Mouse (Mus musculus) CH12.LX (cell line): ENCODE results near the gene Ncan. TPM values are rescaled to one million over a fixed set of nuclear protein-coding genes. Genes with fewer than 3 reads are reported as not detected.

ENCODE experiments used
- DNase-seq: peaks from one replicate; pipeline ENCODE4 v3.0.0-alpha.2; 2013; ENCODE audit errors: extremely low read depth
- H3K27ac ChIP-seq: 2 replicates; pipeline ENCODE4 v1.5.1; 2012; ENCODE audit warnings: low read depth, mild to moderate bottlenecking, control low read depth, moderate library complexity; ENCODE audit not compliant: insufficient read depth
- H3K27me3 ChIP-seq: replicated peaks from 2 replicates; pipeline ENCODE3; 2012; ENCODE audit warnings: inconsistent platforms
- H3K36me3 ChIP-seq, 2 experiments: replicated peaks in 1 of 2; 2 replicates each; pipeline versions ENCODE3 to v1.6.1; 2012; ENCODE audit warnings: inconsistent platforms in 1 of 2, low read length in 1 of 2, mild to moderate bottlenecking in 1 of 2, mixed read lengths in 1 of 2, moderate library complexity in 1 of 2; ENCODE audit not compliant: control insufficient read depth in 1 of 2, insufficient read depth in 1 of 2
- H3K4me1 ChIP-seq, 2 experiments: 2 replicates each; pipeline ENCODE4 v1.6.1; 2012; ENCODE audit warnings: inconsistent platforms in 1 of 2, moderate library complexity in 1 of 2; ENCODE audit not compliant: insufficient read depth in 2 of 2, control insufficient read depth in 1 of 2
- H3K4me2 ChIP-seq: 2 replicates; pipeline ENCODE4 v1.6.1; 2012; ENCODE audit warnings: low read depth, mild to moderate bottlenecking, control low read depth; ENCODE audit not compliant: poor library complexity, insufficient read depth, severe bottlenecking
- H3K4me3 ChIP-seq, 3 experiments: fragments of 150-350 bp in 1 of 3; sonication (generic) in 1 of 3; replicated peaks in 1 of 3; 2 replicates each; pipeline versions ENCODE3 to v1.5.1; 2011 to 2012; ENCODE audit warnings: low read depth in 2 of 3, low read length in 2 of 3, mild to moderate bottlenecking in 2 of 3, moderate library complexity in 2 of 3, control low read depth in 1 of 3, improper control_type of control experiment in 1 of 3, inconsistent platforms in 1 of 3, mixed read lengths in 1 of 3; ENCODE audit not compliant: poor library complexity in 1 of 3
- H3K79me2 ChIP-seq: replicated peaks from 2 replicates; pipeline ENCODE4 v1.6.1; 2012; ENCODE audit warnings: mild to moderate bottlenecking, moderate library complexity; ENCODE audit not compliant: control insufficient read depth, poor library complexity, insufficient read depth, severe bottlenecking; ENCODE audit errors: extremely low read depth
- H3K9ac ChIP-seq: 2 replicates; pipeline ENCODE4 v1.6.1; 2012; ENCODE audit warnings: low read depth, mild to moderate bottlenecking, control low read depth, moderate library complexity; ENCODE audit not compliant: insufficient read depth
- H3K9me3 ChIP-seq: replicated peaks from 2 replicates; pipeline ENCODE3; 2012; ENCODE audit warnings: low read length, inconsistent platforms, mixed read lengths
- BHLHE40 ChIP-seq: IDR thresholded peaks from 2 replicates; pipeline ENCODE4 v1.6.1; 2011; ENCODE audit warnings: mild to moderate bottlenecking, low read depth, low read length, improper control_type of control experiment
- CHD1 ChIP-seq: IDR thresholded peaks from 2 replicates; pipeline ENCODE4 v1.6.1; 2012; ENCODE audit warnings: low read depth, low read length, improper control_type of control experiment, inconsistent platforms
- CHD2 ChIP-seq: IDR thresholded peaks from 2 replicates; pipeline ENCODE4 v1.6.1; 2011; ENCODE audit warnings: low read length, improper control_type of control experiment
- CTCF ChIP-seq, 2 experiments: IDR thresholded peaks in 1 of 2; conservative IDR thresholded peaks in 1 of 2; 2 replicates each; pipeline ENCODE4 v1.5.1; 2011 to 2012; ENCODE audit warnings: low read depth in 2 of 2, low read length in 2 of 2, improper control_type of control experiment in 1 of 2, inconsistent platforms in 1 of 2, mild to moderate bottlenecking in 1 of 2, moderate library complexity in 1 of 2
- E2F4 ChIP-seq: IDR thresholded peaks from 2 replicates; pipeline ENCODE4 v1.6.1; 2011; ENCODE audit warnings: low read depth, low read length, improper control_type of control experiment; ENCODE audit not compliant: insufficient replicate concordance
- ELF1 ChIP-seq: IDR thresholded peaks from 2 replicates; pipeline ENCODE4 v1.6.1; 2014; ENCODE audit warnings: low read depth, mild to moderate bottlenecking, inconsistent platforms, low read length, improper control_type of control experiment
- EP300 ChIP-seq: IDR thresholded peaks from 2 replicates; pipeline ENCODE4 v1.6.1; 2011; ENCODE audit warnings: low read length, improper control_type of control experiment
- ETS1 ChIP-seq: conservative IDR thresholded peaks from 2 replicates; pipeline ENCODE4 v1.6.1; 2012; ENCODE audit warnings: low read depth, mild to moderate bottlenecking, inconsistent platforms, low read length, improper control_type of control experiment, moderate library complexity
- GABPA ChIP-seq: IDR thresholded peaks from 2 replicates; pipeline ENCODE4 v1.6.1; 2012; ENCODE audit warnings: low read depth, low read length, improper control_type of control experiment, inconsistent platforms; ENCODE audit not compliant: insufficient replicate concordance
- HCFC1 ChIP-seq: IDR thresholded peaks from 2 replicates; pipeline ENCODE4 v1.6.1; 2012; ENCODE audit warnings: low read depth, mild to moderate bottlenecking, inconsistent platforms, low read length, improper control_type of control experiment
- IRF4 ChIP-seq: IDR thresholded peaks from 2 replicates; pipeline ENCODE4 v1.6.1; 2014; ENCODE audit warnings: low read depth, mild to moderate bottlenecking, inconsistent platforms, low read length, improper control_type of control experiment
- JUN ChIP-seq: IDR thresholded peaks from 2 replicates; pipeline ENCODE4 v1.6.1; 2011; ENCODE audit warnings: low read depth, mild to moderate bottlenecking, low read length, improper control_type of control experiment, moderate library complexity; ENCODE audit not compliant: insufficient read depth
- JUND ChIP-seq: conservative IDR thresholded peaks from 2 replicates; pipeline ENCODE4 v1.6.1; 2011; ENCODE audit warnings: low read depth, low read length, improper control_type of control experiment
- KAT2A ChIP-seq: IDR thresholded peaks from 2 replicates; pipeline ENCODE4 v1.6.1; 2012; ENCODE audit warnings: low read length, improper control_type of control experiment, inconsistent platforms; ENCODE audit not compliant: insufficient replicate concordance
- MAFK ChIP-seq: IDR thresholded peaks from 2 replicates; pipeline ENCODE4 v1.6.1; 2011; ENCODE audit warnings: low read length, improper control_type of control experiment; ENCODE audit not compliant: insufficient replicate concordance
- MAX ChIP-seq: IDR thresholded peaks from 2 replicates; pipeline ENCODE4 v1.6.1; 2011; ENCODE audit warnings: low read length, improper control_type of control experiment
- MAZ ChIP-seq: IDR thresholded peaks from 2 replicates; pipeline ENCODE4 v1.6.1; 2012; ENCODE audit warnings: low read depth, mild to moderate bottlenecking, inconsistent platforms, low read length, improper control_type of control experiment, moderate library complexity
- MEF2A ChIP-seq: IDR thresholded peaks from 2 replicates; pipeline ENCODE4 v1.6.1; 2014; ENCODE audit warnings: low read depth, mild to moderate bottlenecking, inconsistent platforms, low read length, improper control_type of control experiment, borderline replicate concordance
- MXI1 ChIP-seq: IDR thresholded peaks from 2 replicates; pipeline ENCODE4 v1.6.1; 2011; ENCODE audit warnings: mild to moderate bottlenecking, low read depth, low read length, improper control_type of control experiment
- MYC ChIP-seq: IDR thresholded peaks from 2 replicates; pipeline ENCODE4 v1.6.1; 2011; ENCODE audit warnings: low read depth, mild to moderate bottlenecking, improper control_type of control experiment, low read length
- NELFE ChIP-seq: IDR thresholded peaks from 2 replicates; pipeline ENCODE4 v1.6.1; 2011; ENCODE audit warnings: low read depth, low read length, improper control_type of control experiment
- NRF1 ChIP-seq: IDR thresholded peaks from 2 replicates; pipeline ENCODE4 v1.6.1; 2014; ENCODE audit warnings: low read depth, mild to moderate bottlenecking, inconsistent platforms, low read length, improper control_type of control experiment, moderate library complexity
- PAX5 ChIP-seq: IDR thresholded peaks from 2 replicates; pipeline ENCODE4 v1.6.1; 2012; ENCODE audit warnings: low read length, inconsistent platforms, mixed read lengths
- POLR2A ChIP-seq: IDR thresholded peaks from 2 replicates; pipeline ENCODE4 v1.6.1; 2011; ENCODE audit warnings: low read depth, mild to moderate bottlenecking, improper control_type of control experiment, low read length
- POLR2AphosphoS2 ChIP-seq: IDR thresholded peaks from 2 replicates; pipeline ENCODE4 v1.6.1; 2011; ENCODE audit warnings: low read depth, low read length, improper control_type of control experiment
- RAD21 ChIP-seq: IDR thresholded peaks from 2 replicates; pipeline ENCODE4 v1.6.1; 2011; ENCODE audit warnings: low read depth, mild to moderate bottlenecking, low read length, improper control_type of control experiment, moderate library complexity
- RCOR1 ChIP-seq: conservative IDR thresholded peaks from 2 replicates; pipeline ENCODE4 v1.6.1; 2012; ENCODE audit warnings: low read depth, mild to moderate bottlenecking, inconsistent platforms, low read length, improper control_type of control experiment
- SIN3A ChIP-seq: IDR thresholded peaks from 2 replicates; pipeline ENCODE4 v1.6.1; 2012; ENCODE audit warnings: low read length, improper control_type of control experiment, inconsistent platforms
- SMC3 ChIP-seq: IDR thresholded peaks from 2 replicates; pipeline ENCODE4 v1.6.1; 2011; ENCODE audit warnings: low read depth, low read length, improper control_type of control experiment
- TBP ChIP-seq: conservative IDR thresholded peaks from 2 replicates; pipeline ENCODE4 v1.6.1; 2011; ENCODE audit warnings: low read depth, low read length, improper control_type of control experiment
- TCF12 ChIP-seq: IDR thresholded peaks from 2 replicates; pipeline ENCODE4 v1.6.1; 2014; ENCODE audit warnings: low read depth, mild to moderate bottlenecking, inconsistent platforms, low read length, improper control_type of control experiment
- UBTF ChIP-seq: IDR thresholded peaks from 2 replicates; pipeline ENCODE4 v1.6.1; 2012; ENCODE audit warnings: low read depth, mild to moderate bottlenecking, inconsistent platforms, low read length, improper control_type of control experiment, moderate library complexity
- USF1 ChIP-seq: IDR thresholded peaks from 2 replicates; pipeline ENCODE4 v1.6.1; 2014; ENCODE audit warnings: low read depth, mild to moderate bottlenecking, inconsistent platforms, low read length, improper control_type of control experiment
- USF2 ChIP-seq: conservative IDR thresholded peaks from 2 replicates; pipeline ENCODE4 v1.6.1; 2011; ENCODE audit warnings: low read depth, low read length, improper control_type of control experiment
- ZC3H11A ChIP-seq: IDR thresholded peaks from 2 replicates; pipeline ENCODE4 v1.6.1; 2012; ENCODE audit warnings: low read depth, mild to moderate bottlenecking, inconsistent platforms, low read length, improper control_type of control experiment
- ZKSCAN1 ChIP-seq: IDR thresholded peaks from 2 replicates; pipeline ENCODE4 v1.6.1; 2012; ENCODE audit warnings: low read depth, inconsistent platforms, low read length, improper control_type of control experiment, borderline replicate concordance
- ZMIZ1 ChIP-seq: IDR thresholded peaks from 2 replicates; pipeline ENCODE4 v1.6.1; 2012; ENCODE audit warnings: low read depth, mild to moderate bottlenecking, inconsistent platforms, low read length, improper control_type of control experiment
- ZNF384 ChIP-seq: IDR thresholded peaks from 2 replicates; pipeline ENCODE4 v1.6.1; 2012; ENCODE audit warnings: low read depth, low read length, improper control_type of control experiment, inconsistent platforms
- dilution Hi-C: fragments of 300-500 bp; cut with MboI; formaldehyde crosslinking; loops from 2 replicates; pipeline ENCODE4 v1.14.3; 2020; ENCODE audit warnings: low sequenced_read_pairs; ENCODE audit not compliant: extremely low pct_unique_long_range_greater_than_20kb, extremely low pct_ligation_motif_present
- in situ Hi-C: fragments of 300-500 bp; cut with MboI; formaldehyde crosslinking; loops from 3 replicates; pipeline ENCODE4 v1.14.3; 2019; ENCODE audit warnings: low sequenced_read_pairs, low pct_ligation_motif_present, low pct_unique_long_range_greater_than_20kb, mixed read lengths
- polyA plus RNA-seq: library from polyadenylated mRNA; unstranded; fragments of >175 nt; gene quantifications from 2 replicates; pipeline ENCODE4 v1.2.1, GENCODE M21; 2012; ENCODE audit warnings: low read depth; ENCODE audit not compliant: insufficient read length
- total RNA-seq, 2 experiments: library from RNA; depleted of rRNA; stranded (reverse); fragments of 300-350 nt in 1 of 2; fragments of >200 nt in 1 of 2; gene quantifications; 2 replicates each; pipeline ENCODE4 v1.2.3; 2012 to 2014

Ncan gene
- total and polyA plus RNA-seq, 3 experiments = 2.1 to 6.0 (median 3.9) TPM

DNA sequence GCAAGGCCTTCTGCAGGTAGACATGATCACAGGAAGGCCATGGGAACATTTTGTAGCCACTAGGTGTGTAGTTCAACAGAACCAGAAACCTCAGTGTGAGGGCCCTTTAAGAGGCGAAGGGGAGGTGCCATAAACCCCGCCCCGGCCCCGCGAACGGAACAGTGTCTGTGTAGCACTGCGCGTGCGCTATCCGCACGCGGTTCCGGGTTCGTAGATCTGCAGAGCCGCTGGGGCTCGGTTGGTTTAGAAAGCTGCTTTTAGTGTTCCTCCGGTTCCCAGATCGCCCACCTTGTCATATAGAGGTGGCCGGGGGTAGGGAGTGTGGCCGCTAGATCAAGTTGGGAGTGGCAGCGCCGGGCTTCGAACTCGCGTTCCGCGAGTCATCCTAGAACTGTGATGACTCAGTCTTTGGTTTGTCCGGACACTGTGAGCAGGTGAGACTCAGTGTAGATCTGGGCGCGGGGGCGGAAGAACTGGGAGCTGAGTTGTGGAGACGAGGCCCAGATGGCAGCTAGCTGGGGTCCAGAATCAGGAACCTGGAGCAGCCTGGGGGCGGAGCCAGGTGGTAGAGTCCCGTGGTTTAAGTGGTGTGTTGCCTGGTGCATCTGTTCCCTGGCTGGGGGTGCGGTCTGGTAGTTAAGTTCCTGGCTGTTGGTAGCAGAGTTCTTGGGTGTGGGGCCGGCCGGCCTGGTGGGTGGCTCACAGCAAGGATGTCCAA, 10.7 kb upstream of the Ncan start, which contains the start of gene Nr2c2ap:
Gene Nr2c2ap (plus strand): TSS at position 168 of the 718 bp plus-strand sequence.
- H3K9me3 ChIP-seq = no peaks in the 10 kb centered on the region
- H3K27me3 ChIP-seq = no peaks in the 10 kb centered on the region
- H3K4me3 ChIP-seq = peak within 1 kb of the TSS; percentile 76 to 89 (median 77)
- H3K27ac ChIP-seq = peak within 1 kb of the TSS; percentile 37
- DNase-seq = peak; percentile 92
- TF ChIP-seq ELF1 (peak; percentile 97), JUND (no peak), PAX5 (no peak), E2F4 (peak; percentile 32; the same call in 1 of the 2 replicates), MAZ (peak; percentile 40), BHLHE40 (peak; percentile 43; the same call in 1 of the 2 replicates), ZNF384 (no peak), MXI1 (peak; percentile 93), CTCF (conservative IDR thresholded peaks at IDR 0.05 in 1 of 2, IDR thresholded peaks at IDR 0.05 in 1 of 2; ENCODE audit: low read depth in 2 of 2, low read length in 2 of 2) (0 out of 4 replicates have a peak, but pooled peaks of 1 of the 2 experiments have one; percentile 4), IRF4 (peak; percentile 17; the same call in 1 of the 2 replicates), ZMIZ1 (peak; percentile 49; the same call in 1 of the 2 replicates), MAFK (no peak), ZKSCAN1 (no peak), NRF1 (peak; percentile 90), SMC3 (no peak; the same call in 1 of the 2 replicates), USF1 (no peak), MYC (peak; percentile 91), GABPA (no peak), EP300 (no peak), POLR2AphosphoS2 (peak; percentile 71; the same call in 1 of the 2 replicates), KAT2A (0 out of 2 replicates have a peak, but pooled peaks have one; percentile 38), JUN (no peak), MEF2A (0 out of 2 replicates have a peak, but pooled peaks have one; percentile 30), TBP (0 out of 2 replicates have a peak, but pooled peaks have one; percentile 12), RCOR1 (no peak), NELFE (peak; percentile 77), MAX (peak; percentile 87), UBTF (no peak), HCFC1 (peak; percentile 75), CHD2 (no peak; the same call in 1 of the 2 replicates), ZC3H11A (no peak), SIN3A (peak; percentile 94), POLR2A (peak; percentile 94), ETS1 (no peak), CHD1 (no peak), RAD21 (no peak), USF2 (no peak), TCF12 (peak; percentile 64)
- in situ Hi-C loops (loop anchor here (5.0 kb wide), 1 partner anchor 36 kb away; no protein-coding TSS in a partner anchor), dilution Hi-C loops (no loop called here)
- H3K36me3 ChIP-seq = peaks cover 35 to 48% of the 10 kb centered on the region in 2 experiments
- H3K79me2 ChIP-seq = peaks cover 14% of the 10 kb centered on the region
- H3K4me1 ChIP-seq = peaks cover 10 to 46% of the 10 kb centered on the region in 2 experiments; a peak in 3 of 4 replicates
- H3K9ac ChIP-seq = peak within 1 kb of the TSS; percentile 87
- peak within 1 kb of the TSS; percentile 65 for H3K4me2 ChIP-seq
